Mouse (Mus musculus) MEL-GATA-1-ER (cell line): ENCODE measurements around the gene Tab2.
"Not testable (repeated sequence)": the region's sequence is repeated elsewhere in the genome, so short reads cannot be mapped to it uniquely, and the experiment has no call there.

ENCODE experiments used
- DNase-seq: peaks from one replicate; pipeline ENCODE4 v3.0.0-alpha.2; 2012; ENCODE audit warnings: low read depth; ENCODE audit errors: extremely low read depth

Tab2 gene

GRCm38 (mm10) chr10:7900719-7901627 is 55.1 kb downstream of the Tab2 start:
- no peak for DNase-seq

- no peak for DNase-seq
Measured at GRCm38 (mm10) chr10:7888256-7888868, 67.7 kb downstream of the Tab2 start.

GRCm38 (mm10) chr10:7883524-7883923 is 72.5 kb downstream of the Tab2 start:
- DNase-seq = peak; percentile 31

GRCm38 (mm10) chr10:7881971-7882370 is 74.1 kb downstream of the Tab2 start:
- DNase-seq = no peak

- not testable (repeated sequence) for DNase-seq
Measured at GRCm38 (mm10) chr10:7880283-7880682, 75.7 kb downstream of the Tab2 start.

GRCm38 (mm10) chr10:7874194-7874593 is 81.8 kb downstream of the Tab2 start:
- DNase-seq = no peak

GRCm38 (mm10) chr10:7871381-7872020 is 84.5 kb downstream of the Tab2 start:
- DNase-seq = no peak

- DNase-seq = peak; percentile 37
Measured at GRCm38 (mm10) chr10:7870571-7871315, 85.3 kb downstream of the Tab2 start.

- DNase-seq = no peak
Measured at GRCm38 (mm10) chr10:7869746-7870145, 86.3 kb downstream of the Tab2 start.

GRCm38 (mm10) chr10:7867666-7868030 is 88.4 kb downstream of the Tab2 start:
- no peak for DNase-seq

GRCm38 (mm10) chr10:7866762-7867665 is 89.0 kb downstream of the Tab2 start:
- DNase-seq = no peak

- no peak for DNase-seq
Measured at GRCm38 (mm10) chr10:7864806-7865205, 91.2 kb downstream of the Tab2 start.

GRCm38 (mm10) chr10:7864184-7864583 is 91.8 kb downstream of the Tab2 start:
- no peak for DNase-seq

GRCm38 (mm10) chr10:7863411-7863810 is 92.6 kb downstream of the Tab2 start:
- DNase-seq = no peak

GRCm38 (mm10) chr10:7861937-7862657 is 93.9 kb downstream of the Tab2 start:
- DNase-seq = no peak

- no peak for DNase-seq
Measured at GRCm38 (mm10) chr10:7861259-7861936, 94.6 kb downstream of the Tab2 start.

- DNase-seq = no peak
Measured at GRCm38 (mm10) chr10:7860494-7860893, 95.5 kb downstream of the Tab2 start.
